Mouse (Mus musculus) megakaryocyte, embryonic 14.5 days (primary cell): ENCODE results near the gene Tmem200b. TPM values are rescaled to one million over a fixed set of nuclear protein-coding genes. Genes with fewer than 3 reads are reported as not detected.

Experiments used
- H3K27me3 ChIP-seq: replicated peaks from 2 replicates; pipeline ENCODE3; 2012; ENCODE audit warnings: inconsistent platforms
- H3K36me3 ChIP-seq: replicated peaks from 2 replicates; pipeline ENCODE3; 2012; ENCODE audit warnings: low read length, inconsistent platforms, mixed read lengths
- H3K4me1 ChIP-seq: 2 replicates; pipeline ENCODE4 v1.6.1; 2012; ENCODE audit warnings: inconsistent platforms
- H3K4me3 ChIP-seq: replicated peaks from 2 replicates; pipeline ENCODE3; 2012; ENCODE audit warnings: moderate library complexity, mild to moderate bottlenecking, inconsistent platforms
- H3K9me3 ChIP-seq: 2 replicates; pipeline ENCODE4 v1.6.1; 2012; ENCODE audit warnings: inconsistent platforms
- FLI1 ChIP-seq: IDR thresholded peaks from 2 replicates; pipeline ENCODE4 v1.6.1; 2012; ENCODE audit warnings: low read length, inconsistent platforms, mixed read lengths
- GATA1 ChIP-seq: IDR thresholded peaks from 3 replicates; pipeline ENCODE4 v1.6.1; 2012; ENCODE audit warnings: mixed read lengths, low read length, inconsistent platforms, borderline replicate concordance
- polyA plus RNA-seq: library from polyadenylated mRNA; stranded (reverse); fragments of >175 nt; gene quantifications from 2 replicates; pipeline ENCODE4 v1.2.3, GENCODE M21; 2012; ENCODE audit warnings: low replicate concordance; ENCODE audit not compliant: insufficient read depth

Tmem200b gene
- polyA plus RNA-seq, 1 experiment, result not detected

- H3K4me1 ChIP-seq, result peaks cover 97% of the 10 kb centered on the region
Measured at GRCm38 (mm10) chr4:131883571-131883970, 38.0 kb upstream of the Tmem200b start.

GRCm38 (mm10) chr4:131885376-131885775, 36.2 kb upstream of the Tmem200b start:
- Histone ChIP-seq H3K4me1 (peaks cover 97% of the 10 kb centered on the region), H3K36me3 (peaks cover 67% of the 10 kb centered on the region), H3K9me3 (no peaks in the 10 kb centered on the region)

More at GRCm38 (mm10) chr4:131883571-131883970, 38.0 kb upstream of the Tmem200b start:
- TF ChIP-seq GATA1 (no peak), FLI1 (no peak)
- H3K27me3 ChIP-seq, result no peaks in the 10 kb centered on the region
- H3K9me3 ChIP-seq, result no peaks in the 10 kb centered on the region
- H3K36me3 ChIP-seq, result peaks cover 52% of the 10 kb centered on the region
- no peak overlapping the region for H3K4me3 ChIP-seq

GRCm38 (mm10) chr4:131888564-131888963, 33.0 kb upstream of the Tmem200b start:
- Histone ChIP-seq H3K9me3 (no peaks in the 10 kb centered on the region), H3K4me3 (no peak overlapping the region), H3K27me3 (no peaks in the 10 kb centered on the region), H3K36me3 (peaks cover 93% of the 10 kb centered on the region), H3K4me1 (peaks cover 73% of the 10 kb centered on the region)
- no peak for TF ChIP-seq FLI1
- no peak for TF ChIP-seq GATA1

More at GRCm38 (mm10) chr4:131885376-131885775, 36.2 kb upstream of the Tmem200b start:
- Histone ChIP-seq H3K27me3 (no peaks in the 10 kb centered on the region), H3K4me3 (no peak overlapping the region)
- no peak for TF ChIP-seq FLI1
- TF ChIP-seq GATA1, result no peak

- Histone ChIP-seq H3K4me3 (no peak overlapping the region), H3K36me3 (peaks cover 90% of the 10 kb centered on the region), H3K9me3 (no peaks in the 10 kb centered on the region), H3K27me3 (no peaks in the 10 kb centered on the region), H3K4me1 (peaks cover 53% of the 10 kb centered on the region)
- TF ChIP-seq FLI1 (no peak), GATA1 (no peak)
Measured at GRCm38 (mm10) chr4:131890692-131891091, 30.9 kb upstream of the Tmem200b start.

- Histone ChIP-seq H3K9me3 (no peaks in the 10 kb centered on the region), H3K27me3 (no peaks in the 10 kb centered on the region), H3K4me3 (no peak overlapping the region), H3K36me3 (peaks cover 83% of the 10 kb centered on the region), H3K4me1 (0 out of 2 replicates have a peak, but pooled peaks cover 7% of the 10 kb centered on the region)
- no peak for TF ChIP-seq FLI1
- TF ChIP-seq GATA1, result no peak
Measured at GRCm38 (mm10) chr4:131897109-131897508, 24.5 kb upstream of the Tmem200b start.

- Histone ChIP-seq H3K9me3 (no peaks in the 10 kb centered on the region), H3K36me3 (peaks cover 83% of the 10 kb centered on the region), H3K4me1 (0 out of 2 replicates have a peak, but pooled peaks cover 8% of the 10 kb centered on the region), H3K27me3 (no peaks in the 10 kb centered on the region), H3K4me3 (no peak overlapping the region)
- TF ChIP-seq GATA1 (no peak), FLI1 (no peak)
Measured at GRCm38 (mm10) chr4:131897787-131898186, 23.8 kb upstream of the Tmem200b start.

GRCm38 (mm10) chr4:131898503-131899179, 22.9 kb upstream of the Tmem200b start:
- TF ChIP-seq FLI1 (no peak), GATA1 (no peak)

GRCm38 (mm10) chr4:131899180-131899554, 22.4 kb upstream of the Tmem200b start:
- Histone ChIP-seq H3K4me3 (no peak overlapping the region), H3K36me3 (peaks cover 77% of the 10 kb centered on the region), H3K27me3 (no peaks in the 10 kb centered on the region), H3K9me3 (no peaks in the 10 kb centered on the region), H3K4me1 (0 out of 2 replicates have a peak, but pooled peaks cover 8% of the 10 kb centered on the region)
- TF ChIP-seq GATA1 (no peak), FLI1 (no peak)

More at GRCm38 (mm10) chr4:131898503-131899179, 22.9 kb upstream of the Tmem200b start:
- no peaks in the 10 kb centered on the region for H3K9me3 ChIP-seq
- 0 out of 2 replicates have a peak, but pooled peaks cover 8% of the 10 kb centered on the region for H3K4me1 ChIP-seq
- H3K27me3 ChIP-seq, result no peaks in the 10 kb centered on the region
- H3K4me3 ChIP-seq, result no peak overlapping the region
- peaks cover 77% of the 10 kb centered on the region for H3K36me3 ChIP-seq

- H3K4me3 ChIP-seq, result no peak overlapping the region
- TF ChIP-seq GATA1, result no peak
- TF ChIP-seq FLI1, result no peak
- no peaks in the 10 kb centered on the region for H3K27me3 ChIP-seq
- H3K4me1 ChIP-seq, result 0 out of 2 replicates have a peak, but pooled peaks cover 8% of the 10 kb centered on the region
- no peaks in the 10 kb centered on the region for H3K9me3 ChIP-seq
- peaks cover 85% of the 10 kb centered on the region for H3K36me3 ChIP-seq
Measured at GRCm38 (mm10) chr4:131901090-131901489, 20.5 kb upstream of the Tmem200b start.

- H3K27me3 ChIP-seq, result no peaks in the 10 kb centered on the region
- peaks cover 84% of the 10 kb centered on the region for H3K36me3 ChIP-seq
- H3K4me1 ChIP-seq, result peaks cover 6% of the 10 kb centered on the region; the same call in 1 of the 2 replicates
- H3K4me3 ChIP-seq, result no peak overlapping the region
- peaks cover 6% of the 10 kb centered on the region; the same call in 1 of the 2 replicates for H3K9me3 ChIP-seq
- no peak for TF ChIP-seq GATA1
Measured at GRCm38 (mm10) chr4:131904478-131904877, 17.1 kb upstream of the Tmem200b start.
